Mouse (Mus musculus): Measurements from ENCODE around the gene Smndc1. TPM values are rescaled to one million over a fixed set of nuclear protein-coding genes. Genes with fewer than 3 reads are reported as not detected.

Gene Smndc1
- polyA plus RNA-seq (2014; fragmentation: Nextera tagmentation; extraction: Ambion mirVana): 37.2 and 42.0 TPM in 2 replicates

- H3K9me3 ChIP-seq (ENCODE audit: control insufficient read depth, low read length): no peaks in the 10 kb centered on the region
- H3K36me3 ChIP-seq (ENCODE audit: control insufficient read depth, insufficient read depth, low read length): peaks cover 34% of the 10 kb centered on the region
- DNase-seq: peak; percentile 100
- peak within 1 kb of the TSS; percentile 98 for H3K4me3 ChIP-seq (replicated peaks; ENCODE audit: low read depth, low read length)
- WGBS: under 1% methylated on average over 48 of the region's 48 CpGs
- no peaks in the 10 kb centered on the region for H3K27me3 ChIP-seq (ENCODE audit: control insufficient read depth, insufficient read depth, low read length)
- peak within 1 kb of the TSS; percentile 96 for H3K27ac ChIP-seq (replicated peaks; ENCODE audit: low read depth, low read length)
- H3K9ac ChIP-seq (replicated peaks; ENCODE audit: low read length): peak within 1 kb of the TSS; percentile 97
- peaks cover 15% of the 10 kb centered on the region for H3K4me1 ChIP-seq (ENCODE audit: control insufficient read depth, insufficient read depth, low read length)
- peak within 1 kb of the TSS; percentile 89 for H3K4me2 ChIP-seq (ENCODE audit: low read length)
- ATAC-seq (ENCODE audit: low FRiP score, low TSS enrichment): peak; percentile 99
Measured at GRCm38 (mm10) chr19:53390495-53391007, at the start of gene Smndc1. Smndc1 (minus strand) TSS chr19:53390578.

DNA sequence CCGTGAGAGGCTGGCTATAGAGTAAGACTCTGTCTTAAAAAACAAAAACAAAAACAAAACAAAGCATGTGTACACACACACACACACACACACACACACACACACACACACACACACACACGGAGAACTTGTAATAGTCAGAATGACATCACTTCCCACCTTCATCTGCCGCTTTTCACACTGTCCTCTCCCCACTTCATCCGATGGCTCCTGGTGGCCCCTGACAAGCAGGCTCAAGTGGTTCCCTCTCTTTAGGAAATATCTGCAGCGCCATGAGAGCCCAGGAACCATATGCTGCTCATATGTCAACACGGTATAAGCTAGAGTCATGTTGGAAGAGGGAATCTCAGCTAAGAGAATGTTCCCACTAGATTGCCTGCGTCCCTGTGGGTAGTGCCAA, 49.0 kb upstream of the Smndc1 start:
- DNase-seq (no peak), ATAC-seq (ENCODE audit: low FRiP score, low TSS enrichment) (no peak)
- Histone ChIP-seq H3K9ac (replicated peaks; ENCODE audit: low read length) (no peak overlapping the region), H3K4me2 (ENCODE audit: low read length) (no peak overlapping the region), H3K9me3 (ENCODE audit: control insufficient read depth, low read length) (no peaks in the 10 kb centered on the region), H3K4me1 (ENCODE audit: control insufficient read depth, insufficient read depth, low read length) (peaks cover 6% of the 10 kb centered on the region), H3K36me3 (ENCODE audit: control insufficient read depth, insufficient read depth, low read length) (no peaks in the 10 kb centered on the region), H3K27me3 (ENCODE audit: control insufficient read depth, insufficient read depth, low read length) (no peaks in the 10 kb centered on the region), H3K27ac (replicated peaks; ENCODE audit: low read depth, low read length) (no peak overlapping the region), H3K4me3 (replicated peaks; ENCODE audit: low read depth, low read length) (no peak overlapping the region)
- WGBS: 94% methylated on average over 7 of the region's 7 CpGs

- no peak for DNase-seq
- WGBS: 91% methylated on average over 8 of the region's 8 CpGs
- Histone ChIP-seq H3K4me3 (replicated peaks; ENCODE audit: low read depth, low read length) (no peak overlapping the region), H3K9ac (replicated peaks; ENCODE audit: low read length) (no peak overlapping the region), H3K27ac (replicated peaks; ENCODE audit: low read depth, low read length) (no peak overlapping the region), H3K36me3 (ENCODE audit: control insufficient read depth, insufficient read depth, low read length) (no peaks in the 10 kb centered on the region), H3K4me1 (ENCODE audit: control insufficient read depth, insufficient read depth, low read length) (peaks cover 6% of the 10 kb centered on the region), H3K4me2 (ENCODE audit: low read length) (no peak overlapping the region), H3K9me3 (ENCODE audit: control insufficient read depth, low read length) (no peaks in the 10 kb centered on the region), H3K27me3 (ENCODE audit: control insufficient read depth, insufficient read depth, low read length) (no peaks in the 10 kb centered on the region)
- ATAC-seq (ENCODE audit: low FRiP score, low TSS enrichment): no peak
Measured at GRCm38 (mm10) chr19:53437991-53438390, 47.6 kb upstream of the Smndc1 start.

DNA sequence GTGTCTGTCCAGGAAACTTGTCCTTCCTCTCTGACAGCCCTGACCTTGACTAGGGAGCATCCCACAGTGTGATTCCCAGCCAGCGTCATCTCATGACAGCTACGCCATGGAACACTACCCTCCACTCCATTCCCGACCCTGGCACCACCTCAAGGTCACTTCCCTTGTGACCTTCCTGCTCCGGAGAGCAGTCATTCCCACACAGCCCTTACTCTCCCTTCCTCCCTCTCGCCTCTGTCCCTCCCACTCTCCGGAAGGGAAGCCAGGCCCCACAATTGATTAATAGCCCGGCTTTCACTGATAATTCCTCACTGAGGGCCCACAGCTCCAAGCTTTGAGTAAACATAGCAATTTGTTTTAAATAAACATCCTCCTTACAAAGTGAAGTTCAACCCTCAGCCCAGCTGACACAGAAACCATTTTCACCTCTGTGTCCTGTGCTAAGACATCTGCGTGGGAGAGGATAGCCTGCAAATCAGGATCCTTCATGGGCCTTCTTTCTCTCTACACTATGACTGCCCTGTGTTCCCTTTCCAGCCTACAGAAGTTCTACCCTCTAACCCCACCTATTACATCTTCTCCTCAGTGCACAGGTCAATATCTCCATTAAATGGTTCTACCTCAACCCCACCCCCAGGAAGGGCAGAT, 47.1 kb upstream of the Smndc1 start:
- ATAC-seq (ENCODE audit: low FRiP score, low TSS enrichment): no peak
- 71% methylated on average over 8 of the region's 8 CpGs for WGBS
- H3K9me3 ChIP-seq (ENCODE audit: control insufficient read depth, low read length): no peaks in the 10 kb centered on the region
- H3K27me3 ChIP-seq (ENCODE audit: control insufficient read depth, insufficient read depth, low read length): no peaks in the 10 kb centered on the region
- H3K4me3 ChIP-seq (replicated peaks; ENCODE audit: low read depth, low read length): no peak overlapping the region
- no peak overlapping the region for H3K4me2 ChIP-seq (ENCODE audit: low read length)
- peaks cover 6% of the 10 kb centered on the region for H3K4me1 ChIP-seq (ENCODE audit: control insufficient read depth, insufficient read depth, low read length)
- no peak overlapping the region for H3K9ac ChIP-seq (replicated peaks; ENCODE audit: low read length)
- DNase-seq: no peak
- H3K36me3 ChIP-seq (ENCODE audit: control insufficient read depth, insufficient read depth, low read length): no peaks in the 10 kb centered on the region
- H3K27ac ChIP-seq (replicated peaks; ENCODE audit: low read depth, low read length): no peak overlapping the region

GRCm38 (mm10) chr19:53433949-53434689, 43.7 kb upstream of the Smndc1 start:
- ATAC-seq (ENCODE audit: low FRiP score, low TSS enrichment) (no peak), DNase-seq (no peak)
- H3K9ac ChIP-seq (replicated peaks; ENCODE audit: low read length): no peak overlapping the region
- WGBS: 89% methylated on average over 10 of the region's 10 CpGs
- H3K4me3 ChIP-seq (replicated peaks; ENCODE audit: low read depth, low read length): no peak overlapping the region
- H3K9me3 ChIP-seq (ENCODE audit: control insufficient read depth, low read length): no peaks in the 10 kb centered on the region
- H3K36me3 ChIP-seq (ENCODE audit: control insufficient read depth, insufficient read depth, low read length): no peaks in the 10 kb centered on the region
- no peak overlapping the region for H3K27ac ChIP-seq (replicated peaks; ENCODE audit: low read depth, low read length)
- no peaks in the 10 kb centered on the region for H3K27me3 ChIP-seq (ENCODE audit: control insufficient read depth, insufficient read depth, low read length)
- no peaks in the 10 kb centered on the region for H3K4me1 ChIP-seq (ENCODE audit: control insufficient read depth, insufficient read depth, low read length)
- no peak overlapping the region for H3K4me2 ChIP-seq (ENCODE audit: low read length)

DNA sequence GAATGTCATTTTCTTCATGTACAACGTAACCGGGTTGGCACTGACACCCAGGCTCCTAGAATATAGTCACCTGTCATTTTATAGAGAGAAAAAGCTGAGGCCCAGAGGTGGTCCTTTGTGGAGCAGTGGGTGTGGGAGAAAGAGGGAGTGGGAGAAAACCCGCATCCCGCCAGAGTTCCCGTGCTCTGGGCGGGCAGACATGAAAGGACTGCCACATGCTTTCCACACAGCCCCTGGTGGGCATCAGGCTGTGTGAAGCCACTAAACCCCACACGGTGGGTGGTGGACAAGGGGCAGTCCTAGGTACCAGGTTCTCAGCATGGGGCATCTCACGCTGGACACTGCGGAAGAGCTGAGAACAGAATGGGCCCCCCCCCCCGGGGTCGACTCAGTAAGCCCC, 40.6 kb upstream of the Smndc1 start:
- H3K4me1 ChIP-seq (ENCODE audit: control insufficient read depth, insufficient read depth, low read length): no peaks in the 10 kb centered on the region
- ATAC-seq (ENCODE audit: low FRiP score, low TSS enrichment): no peak
- no peak overlapping the region for H3K9ac ChIP-seq (replicated peaks; ENCODE audit: low read length)
- no peak overlapping the region for H3K4me2 ChIP-seq (ENCODE audit: low read length)
- DNase-seq: no peak
- H3K27me3 ChIP-seq (ENCODE audit: control insufficient read depth, insufficient read depth, low read length): no peaks in the 10 kb centered on the region
- 76% methylated on average over 11 of the region's 11 CpGs for WGBS
- no peak overlapping the region for H3K4me3 ChIP-seq (replicated peaks; ENCODE audit: low read depth, low read length)
- no peaks in the 10 kb centered on the region for H3K36me3 ChIP-seq (ENCODE audit: control insufficient read depth, insufficient read depth, low read length)
- 0 out of 2 replicates have a peak overlapping the region, but pooled peaks have one; percentile 37 for H3K27ac ChIP-seq (replicated peaks; ENCODE audit: low read depth, low read length)
- H3K9me3 ChIP-seq (ENCODE audit: control insufficient read depth, low read length): no peaks in the 10 kb centered on the region

DNA sequence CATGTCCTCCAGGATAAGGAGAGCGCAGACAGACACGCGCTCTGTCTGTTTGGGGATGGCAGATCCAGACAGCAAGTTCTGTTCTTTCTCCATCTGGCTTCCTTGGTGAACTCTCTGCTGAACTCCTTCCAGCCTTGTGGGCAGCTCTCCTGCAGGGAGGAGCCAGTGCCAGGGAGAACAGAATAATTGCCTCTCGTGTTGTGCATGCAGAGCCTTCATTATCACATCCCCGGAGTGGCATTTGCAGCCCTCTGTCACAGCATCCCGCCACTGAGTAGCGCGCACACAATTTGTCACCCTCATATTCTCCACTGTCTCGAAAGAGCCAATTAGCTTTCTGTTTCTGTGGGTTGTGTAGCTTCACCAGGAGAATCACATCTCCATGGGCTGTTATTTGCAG, 40.0 kb upstream of the Smndc1 start:
- Histone ChIP-seq H3K4me1 (ENCODE audit: control insufficient read depth, insufficient read depth, low read length) (no peaks in the 10 kb centered on the region), H3K9ac (replicated peaks; ENCODE audit: low read length) (no peak overlapping the region), H3K27ac (replicated peaks; ENCODE audit: low read depth, low read length) (peak overlapping the region; percentile 37; the same call in 1 of the 2 replicates), H3K4me2 (ENCODE audit: low read length) (no peak overlapping the region), H3K27me3 (ENCODE audit: control insufficient read depth, insufficient read depth, low read length) (no peaks in the 10 kb centered on the region), H3K4me3 (replicated peaks; ENCODE audit: low read depth, low read length) (no peak overlapping the region), H3K9me3 (ENCODE audit: control insufficient read depth, low read length) (no peaks in the 10 kb centered on the region), H3K36me3 (ENCODE audit: control insufficient read depth, insufficient read depth, low read length) (no peaks in the 10 kb centered on the region)
- WGBS: 50% methylated on average over 9 of the region's 9 CpGs
- ATAC-seq (ENCODE audit: low FRiP score, low TSS enrichment): peak; percentile 58
- peak; percentile 61 for DNase-seq

- ATAC-seq (ENCODE audit: low FRiP score, low TSS enrichment): no peak
- WGBS: 66% methylated on average over 8 of the region's 8 CpGs
Measured at GRCm38 (mm10) chr19:53427817-53428216, 37.4 kb upstream of the Smndc1 start.

More at GRCm38 (mm10) chr19:53427817-53428216, 37.4 kb upstream of the Smndc1 start:
- Histone ChIP-seq H3K9ac (replicated peaks; ENCODE audit: low read length) (no peak overlapping the region), H3K9me3 (ENCODE audit: control insufficient read depth, low read length) (no peaks in the 10 kb centered on the region), H3K27me3 (ENCODE audit: control insufficient read depth, insufficient read depth, low read length) (no peaks in the 10 kb centered on the region), H3K4me2 (ENCODE audit: low read length) (no peak overlapping the region), H3K36me3 (ENCODE audit: control insufficient read depth, insufficient read depth, low read length) (no peaks in the 10 kb centered on the region), H3K4me3 (replicated peaks; ENCODE audit: low read depth, low read length) (no peak overlapping the region), H3K27ac (replicated peaks; ENCODE audit: low read depth, low read length) (no peak overlapping the region), H3K4me1 (ENCODE audit: control insufficient read depth, insufficient read depth, low read length) (no peaks in the 10 kb centered on the region)
- no peak for DNase-seq
